Mouse (Mus musculus) retina, adult 2 months (tissue): ENCODE measurements around the gene Ccdc69.

Experiments used
- DNase-seq: peaks from one replicate; pipeline ENCODE4 v3.0.0-alpha.2; 2012; ENCODE audit warnings: low read depth, low spot score

Ccdc69 gene

GRCm38 (mm10) chr11:55012551-55013521 lies 65.1 kb downstream of the Ccdc69 start:
- no peak for DNase-seq

GRCm38 (mm10) chr11:55011440-55011839 lies 66.5 kb downstream of the Ccdc69 start:
- no peak for DNase-seq

GRCm38 (mm10) chr11:55008230-55008629 lies 69.7 kb downstream of the Ccdc69 start:
- DNase-seq = no peak

- DNase-seq = no peak
These were observed 72.2 kb downstream of the Ccdc69 start for GRCm38 (mm10) chr11:55005684-55006083.

- DNase-seq = no peak
These were observed 72.9 kb downstream of the Ccdc69 start for GRCm38 (mm10) chr11:55004970-55005502.
